Mouse (Mus musculus) stomach, embryonic 14.5 days (tissue): ENCODE results near the gene App. TPM values are rescaled to one million over a fixed set of nuclear protein-coding genes. Genes with fewer than 3 reads are reported as not detected.

Source experiments
- ATAC-seq: fragments of 200-750 bp; cut with Nextera tagmentation; 2 replicates; pipeline ENCODE4 v1.8.0; 2017; ENCODE audit warnings: low read depth, moderate TSS enrichment; ENCODE audit not compliant: insufficient number of reproducible peaks, insufficient read depth, low FRiP score
- H3K27ac ChIP-seq: fragments of 300-500 bp; sonication (generic); 2 replicates; pipeline ENCODE4 v1.5.1; 2014; ENCODE audit warnings: mild to moderate bottlenecking, low read length, moderate library complexity, mixed read lengths
- H3K27me3 ChIP-seq: fragments of 300-500 bp; sonication (generic); 2 replicates; pipeline ENCODE4 v1.6.1; 2014; ENCODE audit warnings: low read length, control low read depth, mixed read lengths; ENCODE audit not compliant: control insufficient read depth, insufficient read depth
- H3K36me3 ChIP-seq: fragments of 300-500 bp; sonication (generic); 2 replicates; pipeline ENCODE4 v1.6.1; 2014; ENCODE audit warnings: mild to moderate bottlenecking, control low read depth, low read length, moderate library complexity, mixed read lengths; ENCODE audit not compliant: control insufficient read depth, insufficient read depth
- H3K4me1 ChIP-seq: fragments of 300-500 bp; sonication (generic); 2 replicates; pipeline ENCODE4 v1.6.1; 2014; ENCODE audit warnings: low read length, control low read depth, mixed read lengths; ENCODE audit not compliant: control insufficient read depth, insufficient read depth
- H3K4me2 ChIP-seq: fragments of 300-500 bp; sonication (generic); replicated peaks from 2 replicates; pipeline ENCODE4 v1.6.1; 2014; ENCODE audit warnings: low read depth, low read length, control low read depth
- H3K4me3 ChIP-seq: fragments of 300-500 bp; sonication (generic); 2 replicates; pipeline ENCODE4 v1.5.1; 2014; ENCODE audit warnings: low read depth, low read length, control low read depth
- H3K9ac ChIP-seq: fragments of 300-500 bp; sonication (generic); replicated peaks from 2 replicates; pipeline ENCODE4 v1.6.1; 2014; ENCODE audit warnings: low read depth, mild to moderate bottlenecking, control low read depth, low read length, moderate library complexity, mixed read lengths
- H3K9me3 ChIP-seq: fragments of 300-500 bp; sonication (generic); 2 replicates; pipeline ENCODE4 v1.6.1; 2016; ENCODE audit warnings: low read depth, low read length, control low read depth; ENCODE audit not compliant: control insufficient read depth
- WGBS: fragments of 180-500 bp; shearing (Covaris S2); extraction: QIAGEN DNeasy Blood & Tissue Kit; methylation state at CpG from one replicate; pipeline ENCODE4 v1.1.7; 2014; 5-methylcytosine and 5-hydroxymethylcytosine counted together
- polyA plus RNA-seq: library from polyadenylated mRNA; unstranded; fragments of >200 nt; fragmentation: Nextera tagmentation; extraction: Ambion mirVana; gene quantifications from 2 replicates; pipeline ENCODE4 v1.2.1, GENCODE M21; 2014

App gene
- polyA plus RNA-seq, 1 experiment from 2014 or later = 160 TPM

DNA sequence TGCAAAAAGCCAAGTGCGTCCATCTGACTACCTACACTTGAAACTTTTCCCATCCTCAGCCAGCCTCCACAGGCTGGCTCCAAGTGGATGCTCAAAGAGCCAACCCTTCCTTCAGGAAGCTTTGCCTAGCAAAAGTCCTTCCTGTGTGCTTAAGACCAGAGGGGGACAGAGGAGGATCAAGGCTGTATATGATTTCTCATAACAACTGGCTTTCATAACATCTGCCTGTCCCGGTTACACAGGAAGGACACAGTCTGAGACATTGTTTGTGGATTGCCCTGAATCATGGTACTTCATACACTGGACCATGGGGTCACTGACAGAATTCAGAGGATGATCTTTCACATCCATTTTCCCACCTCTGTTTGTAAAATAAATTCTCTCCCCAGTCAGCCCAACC lies 61.3 kb downstream of the App start:
- Histone ChIP-seq H3K4me3 (no peak overlapping the region), H3K9me3 (no peaks in the 10 kb centered on the region), H3K9ac (no peak overlapping the region), H3K27me3 (no peaks in the 10 kb centered on the region), H3K27ac (no peak overlapping the region), H3K4me1 (no peaks in the 10 kb centered on the region), H3K36me3 (no peaks in the 10 kb centered on the region), H3K4me2 (no peak overlapping the region)
- no peak for ATAC-seq
- WGBS = 63% methylated on average over 2 of the region's 2 CpGs

DNA sequence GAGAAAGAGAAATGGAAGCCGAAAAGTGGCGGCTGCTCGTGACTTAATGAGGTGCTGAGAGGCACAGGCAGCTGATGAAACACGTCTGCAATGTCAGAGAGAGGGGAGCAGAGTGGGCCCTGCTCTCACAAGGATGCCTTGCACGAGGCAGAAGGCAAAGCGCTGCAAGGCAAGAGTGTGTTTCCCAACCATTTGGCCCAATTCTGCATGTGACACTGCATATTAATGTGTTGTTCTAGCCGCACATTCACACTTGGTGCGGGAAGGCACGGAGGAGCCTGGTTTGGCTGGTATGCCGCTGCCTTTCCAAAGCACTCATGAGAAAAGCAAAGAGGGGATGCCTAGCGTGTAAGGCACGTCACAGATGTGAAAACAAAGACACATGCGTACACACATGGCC lies 63.1 kb downstream of the App start:
- H3K4me1 ChIP-seq = no peaks in the 10 kb centered on the region
- no peak overlapping the region for H3K27ac ChIP-seq
- no peaks in the 10 kb centered on the region for H3K27me3 ChIP-seq
- H3K9me3 ChIP-seq = no peaks in the 10 kb centered on the region
- H3K9ac ChIP-seq = no peak overlapping the region
- 71% methylated on average over 13 of the region's 13 CpGs for WGBS
- ATAC-seq = no peak
- no peak overlapping the region for H3K4me2 ChIP-seq
- no peaks in the 10 kb centered on the region for H3K36me3 ChIP-seq
- no peak overlapping the region for H3K4me3 ChIP-seq

DNA sequence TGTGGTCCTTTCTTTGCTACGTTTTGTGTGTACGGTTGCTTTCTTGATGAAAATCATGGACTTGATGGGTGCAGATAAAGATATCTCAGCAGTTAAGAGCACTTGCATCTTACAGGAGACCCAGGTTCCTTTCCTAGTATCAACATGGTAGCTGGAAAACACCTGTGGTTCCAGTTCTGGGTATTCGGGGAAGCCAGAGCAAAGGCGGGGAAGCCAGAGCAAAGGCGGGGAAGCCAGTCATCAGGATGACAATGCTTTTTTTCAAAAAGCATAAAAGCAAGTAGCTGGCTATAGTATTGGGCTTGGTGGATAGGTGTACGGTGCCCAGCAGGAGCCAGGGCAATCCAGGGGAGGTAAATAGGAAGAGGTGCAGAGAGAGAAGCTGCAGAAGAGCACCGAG lies 65.1 kb downstream of the App start:
- 86% methylated on average over 7 of the region's 7 CpGs for WGBS
- no peak overlapping the region for H3K4me2 ChIP-seq
- H3K9me3 ChIP-seq = no peaks in the 10 kb centered on the region
- no peak overlapping the region for H3K9ac ChIP-seq
- H3K27me3 ChIP-seq = no peaks in the 10 kb centered on the region
- no peaks in the 10 kb centered on the region for H3K36me3 ChIP-seq
- ATAC-seq = no peak
- H3K4me1 ChIP-seq = no peaks in the 10 kb centered on the region
- H3K27ac ChIP-seq = no peak overlapping the region
- no peak overlapping the region for H3K4me3 ChIP-seq

DNA sequence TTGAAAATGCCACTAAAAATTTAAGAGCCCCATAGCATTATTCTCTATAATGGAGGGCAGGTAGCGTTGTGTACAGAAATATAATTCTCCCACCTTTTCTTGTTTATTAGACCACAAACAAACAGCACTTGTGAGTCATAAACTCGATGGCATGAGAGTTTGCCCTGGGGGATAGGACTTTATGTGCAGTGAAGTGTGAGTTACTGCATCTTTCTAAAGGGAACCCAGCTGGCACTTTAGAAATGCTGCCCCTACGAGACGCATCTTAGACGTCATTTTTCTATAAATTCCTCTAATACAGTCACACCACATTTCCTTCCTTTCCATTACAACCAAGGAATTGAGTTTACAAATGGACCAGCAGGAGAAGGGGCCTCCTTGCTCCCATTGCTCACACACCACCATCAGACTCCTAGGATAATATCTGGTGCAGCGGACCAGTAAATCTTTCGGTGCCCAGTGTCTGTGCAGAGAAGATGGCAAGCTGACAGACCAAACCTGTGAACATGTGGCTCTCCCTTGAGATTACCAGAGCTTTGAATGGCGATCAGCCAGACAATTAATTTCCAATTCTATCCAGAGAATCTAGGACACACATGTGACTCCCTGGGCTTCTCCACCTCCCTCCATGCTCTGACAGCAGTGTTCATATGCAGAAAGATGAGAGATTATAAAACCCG lies 66.8 kb downstream of the App start:
- no peak overlapping the region for H3K4me2 ChIP-seq
- H3K4me1 ChIP-seq = no peaks in the 10 kb centered on the region
- H3K27me3 ChIP-seq = no peaks in the 10 kb centered on the region
- no peaks in the 10 kb centered on the region; the same call in 1 of the 2 replicates for H3K36me3 ChIP-seq
- no peak overlapping the region for H3K9ac ChIP-seq
- WGBS = 88% methylated on average over 9 of the region's 9 CpGs
- H3K27ac ChIP-seq = no peak overlapping the region
- ATAC-seq = no peak
- H3K4me3 ChIP-seq = no peak overlapping the region
- no peaks in the 10 kb centered on the region for H3K9me3 ChIP-seq

DNA sequence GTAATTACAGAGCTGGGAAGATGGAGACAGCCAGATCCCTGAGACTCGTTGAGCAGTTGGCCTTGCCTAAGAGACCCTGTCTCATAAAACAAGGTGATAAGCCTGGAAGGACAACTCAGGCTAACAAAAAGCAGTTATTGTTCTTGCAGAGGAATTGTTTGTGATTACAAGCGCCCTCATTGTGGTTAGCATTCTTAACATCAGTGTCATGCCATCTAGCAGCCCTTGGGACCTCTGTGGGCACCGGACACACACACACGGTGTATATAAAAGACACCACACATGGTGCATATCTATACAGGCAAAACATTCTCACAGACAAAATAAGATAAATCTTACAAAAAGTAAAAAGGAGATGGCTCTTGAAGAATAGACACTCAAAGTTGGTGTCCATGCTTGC lies 68.0 kb downstream of the App start:
- no peaks in the 10 kb centered on the region for H3K4me1 ChIP-seq
- no peaks in the 10 kb centered on the region for H3K27me3 ChIP-seq
- no peaks in the 10 kb centered on the region for H3K9me3 ChIP-seq
- no peak overlapping the region for H3K4me2 ChIP-seq
- H3K4me3 ChIP-seq = no peak overlapping the region
- ATAC-seq = no peak
- H3K9ac ChIP-seq = no peak overlapping the region
- no peak overlapping the region for H3K27ac ChIP-seq
- H3K36me3 ChIP-seq = no peaks in the 10 kb centered on the region; the same call in 1 of the 2 replicates
- 75% methylated on average over 4 of the region's 4 CpGs for WGBS

DNA sequence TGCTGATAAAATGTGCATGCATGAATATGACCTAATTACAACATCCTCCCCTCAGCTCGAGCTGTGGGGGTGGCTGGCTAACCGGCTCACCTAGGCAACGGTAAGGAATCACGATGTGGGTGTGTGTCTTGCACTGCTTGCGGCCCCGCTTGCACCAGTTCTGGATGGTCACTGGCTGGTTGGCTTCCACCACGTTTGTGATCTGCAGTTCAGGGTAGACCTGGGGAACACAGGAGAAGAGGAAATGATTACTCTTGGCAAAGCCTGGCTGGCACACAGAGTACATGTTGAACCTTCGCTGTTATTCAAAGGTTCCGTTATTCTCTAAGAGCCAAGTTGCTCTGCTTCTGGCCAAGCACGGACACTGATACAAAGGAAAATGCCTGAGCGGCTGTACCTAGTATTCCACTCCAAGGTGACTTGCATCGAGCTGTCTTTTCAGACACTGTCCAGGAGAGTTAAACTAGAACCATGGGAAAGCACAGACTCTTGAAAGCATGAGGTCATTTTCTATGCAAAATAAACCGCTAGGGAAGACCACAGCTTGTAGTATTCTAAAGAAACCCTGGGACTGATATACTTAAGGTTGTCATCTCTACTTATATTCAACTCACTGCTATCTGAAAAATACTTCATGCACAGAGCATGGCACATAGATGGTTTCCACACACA lies 70.3 kb downstream of the App start:
- Histone ChIP-seq H3K36me3 (no peaks in the 10 kb centered on the region; the same call in 1 of the 2 replicates), H3K9me3 (no peaks in the 10 kb centered on the region), H3K4me1 (no peaks in the 10 kb centered on the region), H3K4me3 (no peak overlapping the region), H3K9ac (no peak overlapping the region), H3K4me2 (no peak overlapping the region), H3K27ac (no peak overlapping the region), H3K27me3 (no peaks in the 10 kb centered on the region)
- WGBS = 88% methylated on average over 13 of the region's 13 CpGs
- 0 out of 2 replicates have a peak, but pooled peaks have one; percentile 18 for ATAC-seq

DNA sequence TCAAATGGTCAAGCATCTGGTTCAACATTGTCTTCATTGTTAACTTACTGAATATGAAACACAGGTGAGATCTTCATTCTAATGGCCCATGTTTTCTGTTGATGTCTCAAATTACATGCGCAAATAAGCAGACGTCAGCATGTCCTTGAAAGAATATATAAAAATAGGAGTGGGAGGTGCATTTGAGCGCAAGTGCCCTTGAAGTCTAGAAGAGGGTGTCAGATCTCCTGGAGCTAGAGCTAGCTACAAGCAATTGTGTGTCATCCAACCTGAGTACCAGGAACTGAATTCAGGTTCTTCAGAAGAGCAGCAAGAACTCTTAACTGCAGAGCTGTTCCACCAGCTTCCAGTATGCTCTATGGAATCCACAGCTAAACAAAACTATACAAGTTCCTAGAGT lies 72.0 kb downstream of the App start:
- H3K27ac ChIP-seq = no peak overlapping the region
- no peak overlapping the region for H3K4me3 ChIP-seq
- no peak overlapping the region for H3K9ac ChIP-seq
- H3K9me3 ChIP-seq = no peaks in the 10 kb centered on the region
- H3K4me1 ChIP-seq = no peaks in the 10 kb centered on the region
- no peaks in the 10 kb centered on the region for H3K27me3 ChIP-seq
- no peak overlapping the region for H3K4me2 ChIP-seq
- no peaks in the 10 kb centered on the region; the same call in 1 of the 2 replicates for H3K36me3 ChIP-seq
- 83% methylated on average over 3 of the region's 3 CpGs for WGBS
- ATAC-seq = no peak

DNA sequence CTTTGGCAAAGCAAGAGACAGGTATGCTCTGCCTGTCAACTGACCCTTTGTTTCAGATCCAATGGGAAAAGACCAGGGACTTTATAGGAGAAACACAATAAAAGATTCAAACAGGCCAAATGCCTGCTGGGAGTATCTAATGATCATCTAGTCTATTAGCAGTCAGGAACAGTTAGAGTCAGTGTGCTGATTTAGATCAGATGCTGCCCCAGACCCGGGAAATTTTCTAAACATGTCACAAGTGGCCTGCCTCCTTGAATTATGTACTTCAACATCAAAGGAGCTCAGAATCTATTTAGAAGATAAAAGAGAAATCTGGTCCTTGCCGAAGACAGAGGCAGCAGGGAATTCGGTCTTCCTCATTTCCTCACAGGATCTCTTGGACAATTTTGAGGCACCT lies 72.8 kb downstream of the App start:
- Histone ChIP-seq H3K9ac (no peak overlapping the region), H3K27me3 (no peaks in the 10 kb centered on the region), H3K4me1 (no peaks in the 10 kb centered on the region), H3K4me2 (no peak overlapping the region), H3K36me3 (no peaks in the 10 kb centered on the region; the same call in 1 of the 2 replicates), H3K4me3 (no peak overlapping the region), H3K9me3 (no peaks in the 10 kb centered on the region), H3K27ac (no peak overlapping the region)
- no peak for ATAC-seq
- WGBS = 22% methylated on average over 3 of the region's 3 CpGs
